Mouse (Mus musculus): ENCODE results near the gene Npcd. TPM values are rescaled to one million over a fixed set of nuclear protein-coding genes. Genes with fewer than 3 reads are reported as not detected.

Npcd gene
- total and polyA plus RNA-seq, 2 experiments from 2014 or later: 4.6 to 8.2 TPM

DNA sequence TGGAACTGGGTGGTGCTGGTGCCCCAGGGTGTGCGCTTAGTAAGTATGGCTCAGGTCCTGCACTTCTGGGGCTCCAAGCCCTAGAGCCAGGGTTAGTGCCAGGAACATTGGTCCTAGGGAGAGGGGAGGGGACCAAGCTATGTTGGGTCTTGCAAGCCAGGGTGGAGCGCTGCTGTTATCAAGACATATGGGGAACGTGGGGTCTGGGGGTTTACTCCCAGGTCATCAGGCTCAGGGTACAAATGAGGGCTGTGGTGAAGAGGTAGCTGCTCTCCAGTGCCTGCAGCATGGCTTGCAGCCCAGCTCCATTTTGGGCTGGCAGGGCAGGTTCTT lies 80.7 kb downstream of the Npcd start:
- ATAC-seq (ENCODE audit: low FRiP score): peak; percentile 17; the same call in 1 of the 2 replicates
- no peak overlapping the region for H3K4me3 ChIP-seq (ENCODE audit: low read depth, low read length)

DNA sequence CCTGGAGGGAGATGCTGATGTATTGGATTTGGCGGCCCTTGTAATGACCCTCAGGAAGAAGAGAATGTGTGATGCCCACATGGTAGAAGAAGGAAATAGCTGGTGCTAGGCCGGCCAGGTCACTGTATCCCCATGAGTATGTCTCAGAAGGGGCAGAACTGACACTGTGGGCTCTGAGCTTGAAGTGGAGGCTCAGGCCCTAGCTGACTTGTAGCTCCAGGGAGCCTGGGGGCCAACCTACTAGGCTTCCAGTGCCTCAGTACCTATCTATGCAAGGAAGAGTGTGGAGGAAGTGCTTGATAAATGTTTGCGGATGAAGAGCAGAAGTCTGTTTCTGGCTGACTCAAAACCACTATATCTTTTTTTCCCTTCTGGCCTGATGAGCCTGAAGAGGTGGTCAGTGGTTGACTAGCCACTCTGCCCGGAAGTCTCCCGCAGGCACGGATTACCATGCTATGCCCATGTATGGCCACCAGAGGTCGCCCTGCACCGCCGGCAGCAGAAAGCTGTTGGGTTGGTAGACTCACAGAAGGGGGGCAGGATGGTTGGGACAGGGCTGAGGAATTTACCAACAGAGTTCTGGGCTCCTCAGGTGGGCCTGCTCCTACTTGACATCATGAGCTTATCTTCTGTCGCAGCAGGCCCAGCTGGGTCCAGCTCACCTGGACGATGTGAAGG lies 81.2 kb downstream of the Npcd start:
- Histone ChIP-seq H3K4me3 (ENCODE audit: low read depth, low read length) (no peak overlapping the region), H3K27ac (ENCODE audit: low read depth, low read length) (no peak overlapping the region), H3K36me3 (ENCODE audit: insufficient read depth, low read length) (no peaks in the 10 kb centered on the region), H3K9ac (replicated peaks; ENCODE audit: low read length, poor library complexity, severe bottlenecking) (no peak overlapping the region), H3K4me1 (ENCODE audit: insufficient read depth, low read length) (no peaks in the 10 kb centered on the region), H3K9me3 (ENCODE audit: low read length) (no peaks in the 10 kb centered on the region), H3K27me3 (ENCODE audit: insufficient read depth, low read length) (no peaks in the 10 kb centered on the region), H3K4me2 (ENCODE audit: low read depth, low read length, poor library complexity, severe bottlenecking) (no peak overlapping the region)
- TF ChIP-seq CTCF (IDR thresholded peaks at IDR 0.05): peak; percentile 100
- ATAC-seq (ENCODE audit: low FRiP score) (peak; percentile 9; the same call in 1 of the 2 replicates), DNase-seq (ENCODE audit: low spot score) (peak; percentile 74)
- 22% methylated on average over 11 of the region's 11 CpGs for WGBS

More for the DNA sequence above, 80.7 kb downstream of the Npcd start:
- no peak overlapping the region for H3K27ac ChIP-seq (ENCODE audit: low read depth, low read length)
- no peaks in the 10 kb centered on the region for H3K4me1 ChIP-seq (ENCODE audit: insufficient read depth, low read length)
- H3K4me2 ChIP-seq (ENCODE audit: low read depth, low read length, poor library complexity, severe bottlenecking): no peak overlapping the region
- TF ChIP-seq CTCF (IDR thresholded peaks at IDR 0.05): no peak
- H3K9ac ChIP-seq (replicated peaks; ENCODE audit: low read length, poor library complexity, severe bottlenecking): no peak overlapping the region
- no peaks in the 10 kb centered on the region for H3K36me3 ChIP-seq (ENCODE audit: insufficient read depth, low read length)
- H3K27me3 ChIP-seq (ENCODE audit: insufficient read depth, low read length): no peaks in the 10 kb centered on the region
- no peaks in the 10 kb centered on the region for H3K9me3 ChIP-seq (ENCODE audit: low read length)
- WGBS: 93% methylated on average over 3 of the region's 3 CpGs
- no peak for DNase-seq (ENCODE audit: low spot score)

DNA sequence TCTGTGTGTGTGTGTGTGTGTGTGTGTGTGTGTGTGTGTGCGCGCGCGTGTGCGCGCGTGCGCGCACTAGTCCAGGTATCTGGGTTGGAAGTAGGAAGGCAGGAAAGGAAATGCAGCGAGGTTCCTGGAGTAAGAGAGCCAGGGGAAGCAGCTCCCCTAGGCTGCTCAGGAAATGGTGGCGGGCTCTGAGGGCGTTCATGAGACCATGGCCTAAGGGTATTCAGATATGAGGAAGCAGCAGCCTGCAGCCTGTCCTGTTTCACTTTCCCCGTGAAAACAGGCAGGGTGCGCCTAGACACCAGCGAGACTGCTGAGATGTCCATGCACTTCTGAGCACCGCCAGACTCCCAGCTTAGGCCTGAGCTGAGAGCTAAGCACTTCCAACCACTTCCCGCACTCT lies 82.3 kb downstream of the Npcd start:
- no peak overlapping the region for H3K4me3 ChIP-seq (ENCODE audit: low read depth, low read length)
- H3K27ac ChIP-seq (ENCODE audit: low read depth, low read length): no peak overlapping the region
- no peaks in the 10 kb centered on the region for H3K9me3 ChIP-seq (ENCODE audit: low read length)
- H3K4me2 ChIP-seq (ENCODE audit: low read depth, low read length, poor library complexity, severe bottlenecking): no peak overlapping the region
- DNase-seq (ENCODE audit: low spot score): no peak
- TF ChIP-seq CTCF (IDR thresholded peaks at IDR 0.05): no peak
- no peaks in the 10 kb centered on the region for H3K27me3 ChIP-seq (ENCODE audit: insufficient read depth, low read length)
- 87% methylated on average over 17 of the region's 17 CpGs for WGBS
- H3K4me1 ChIP-seq (ENCODE audit: insufficient read depth, low read length): no peaks in the 10 kb centered on the region
- H3K9ac ChIP-seq (replicated peaks; ENCODE audit: low read length, poor library complexity, severe bottlenecking): no peak overlapping the region
- ATAC-seq (ENCODE audit: low FRiP score): no peak
- no peaks in the 10 kb centered on the region for H3K36me3 ChIP-seq (ENCODE audit: insufficient read depth, low read length)

DNA sequence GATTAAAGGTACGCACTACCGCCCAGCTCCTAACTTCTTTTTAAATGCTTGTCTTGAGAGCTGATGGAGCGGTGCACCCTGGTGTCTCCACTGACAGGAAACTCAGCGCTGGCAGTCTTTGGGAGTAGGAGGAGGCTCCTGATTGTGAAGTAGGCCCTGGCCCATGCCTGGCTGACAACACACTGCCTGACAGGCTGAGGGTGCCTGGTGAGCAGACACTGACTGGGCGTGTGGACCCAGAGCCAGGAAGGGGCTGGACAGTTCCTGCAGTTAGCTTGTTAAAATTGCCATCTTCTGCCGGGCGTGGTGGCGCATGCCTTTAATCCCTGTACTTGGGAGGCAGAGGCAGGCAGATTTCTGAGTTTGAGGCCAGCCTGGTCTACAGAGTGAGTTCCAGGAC lies 83.8 kb downstream of the Npcd start:
- Histone ChIP-seq H3K4me3 (ENCODE audit: low read depth, low read length) (no peak overlapping the region), H3K4me1 (ENCODE audit: insufficient read depth, low read length) (no peaks in the 10 kb centered on the region), H3K9ac (replicated peaks; ENCODE audit: low read length, poor library complexity, severe bottlenecking) (no peak overlapping the region), H3K27me3 (ENCODE audit: insufficient read depth, low read length) (no peaks in the 10 kb centered on the region), H3K27ac (ENCODE audit: low read depth, low read length) (no peak overlapping the region), H3K36me3 (ENCODE audit: insufficient read depth, low read length) (no peaks in the 10 kb centered on the region), H3K4me2 (ENCODE audit: low read depth, low read length, poor library complexity, severe bottlenecking) (no peak overlapping the region), H3K9me3 (ENCODE audit: low read length) (no peaks in the 10 kb centered on the region)
- TF ChIP-seq CTCF (IDR thresholded peaks at IDR 0.05): no peak
- whole genome bisulfite sequencing: 91% methylated on average over 8 of the region's 8 CpGs
- DNase-seq (ENCODE audit: low spot score): no peak
- no peak for ATAC-seq (ENCODE audit: low FRiP score)

DNA sequence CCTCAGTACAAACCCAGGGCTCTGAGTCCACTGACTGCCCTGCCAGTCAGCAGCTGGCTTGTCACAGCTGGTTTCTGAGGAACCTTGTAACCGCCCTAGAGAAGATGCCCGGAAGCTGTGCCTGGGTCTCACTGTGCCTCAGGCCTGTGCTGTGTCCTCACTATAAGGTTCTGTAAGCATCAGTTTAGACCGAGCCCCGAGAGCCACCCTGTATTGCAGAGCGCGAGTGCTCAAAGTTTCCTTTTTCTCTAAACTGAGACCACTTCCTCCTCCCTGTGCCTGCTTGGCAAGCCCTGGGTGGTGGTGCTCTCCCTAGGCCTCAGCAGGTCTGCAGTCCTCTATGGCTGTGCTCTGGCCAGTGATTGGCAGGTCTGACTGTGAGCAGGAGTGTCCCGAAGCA lies 84.9 kb downstream of the Npcd start:
- Histone ChIP-seq H3K36me3 (ENCODE audit: insufficient read depth, low read length) (no peaks in the 10 kb centered on the region), H3K4me2 (ENCODE audit: low read depth, low read length, poor library complexity, severe bottlenecking) (no peak overlapping the region), H3K27ac (ENCODE audit: low read depth, low read length) (no peak overlapping the region), H3K4me3 (ENCODE audit: low read depth, low read length) (no peak overlapping the region), H3K27me3 (ENCODE audit: insufficient read depth, low read length) (no peaks in the 10 kb centered on the region), H3K9ac (replicated peaks; ENCODE audit: low read length, poor library complexity, severe bottlenecking) (no peak overlapping the region), H3K9me3 (ENCODE audit: low read length) (no peaks in the 10 kb centered on the region), H3K4me1 (ENCODE audit: insufficient read depth, low read length) (no peaks in the 10 kb centered on the region)
- ATAC-seq (ENCODE audit: low FRiP score) (no peak), DNase-seq (ENCODE audit: low spot score) (no peak)
- 88% methylated on average over 7 of the region's 7 CpGs for WGBS
- TF ChIP-seq CTCF (IDR thresholded peaks at IDR 0.05): no peak

DNA sequence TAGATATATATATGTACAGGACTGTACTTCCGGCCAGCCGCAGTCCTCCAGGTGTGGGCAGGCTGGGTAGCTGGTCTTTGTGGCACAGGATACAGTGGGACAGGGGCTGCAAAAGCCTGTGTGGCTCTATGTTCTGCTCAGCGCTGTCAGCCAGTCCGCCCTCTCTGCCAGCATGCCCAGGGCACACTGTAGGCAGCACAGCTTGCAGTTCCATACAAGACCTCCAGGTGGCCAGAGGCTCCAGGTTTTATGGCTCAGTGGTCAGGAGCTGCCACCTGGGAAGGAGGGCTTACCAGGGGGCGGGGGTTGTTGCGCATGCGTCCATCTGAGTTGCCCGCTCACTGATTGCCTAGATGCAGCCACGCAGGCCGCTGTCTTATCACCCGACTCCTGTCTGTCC lies 86.0 kb downstream of the Npcd start:
- peak; percentile 72 for TF ChIP-seq CTCF (IDR thresholded peaks at IDR 0.05)
- Histone ChIP-seq H3K9me3 (ENCODE audit: low read length) (no peaks in the 10 kb centered on the region), H3K4me2 (ENCODE audit: low read depth, low read length, poor library complexity, severe bottlenecking) (no peak overlapping the region), H3K27me3 (ENCODE audit: insufficient read depth, low read length) (no peaks in the 10 kb centered on the region), H3K9ac (replicated peaks; ENCODE audit: low read length, poor library complexity, severe bottlenecking) (0 out of 2 replicates have a peak overlapping the region, but pooled peaks have one; percentile 4), H3K27ac (ENCODE audit: low read depth, low read length) (no peak overlapping the region), H3K4me1 (ENCODE audit: insufficient read depth, low read length) (peaks cover under 1% of the 10 kb centered on the region; the same call in 1 of the 2 replicates), H3K4me3 (ENCODE audit: low read depth, low read length) (no peak overlapping the region), H3K36me3 (ENCODE audit: insufficient read depth, low read length) (no peaks in the 10 kb centered on the region)
- WGBS: 52% methylated on average over 11 of the region's 11 CpGs
- peak; percentile 57; the same call in 1 of the 2 replicates for ATAC-seq (ENCODE audit: low FRiP score)
- peak; percentile 60 for DNase-seq (ENCODE audit: low spot score)

Measured in midbrain, postnatal 0 days (tissue).